Mouse (Mus musculus): ENCODE measurements around the gene Dnm2. TPM values are rescaled to one million over a fixed set of nuclear protein-coding genes. Genes with fewer than 3 reads are reported as not detected.

Gene Dnm2
- polyA plus RNA-seq, 1 experiment from 2014 or later: 63.2 TPM

- 93% methylated on average over 2 of the region's 2 CpGs for WGBS
- Histone ChIP-seq H3K9ac (ENCODE audit: low read depth, low read length) (no peak overlapping the region), H3K27ac (ENCODE audit: low read length) (no peak overlapping the region), H3K27me3 (ENCODE audit: control insufficient read depth, insufficient read depth, low read depth, low read length) (no peaks in the 10 kb centered on the region), H3K36me3 (ENCODE audit: control insufficient read depth, insufficient read depth, low read length) (peaks cover 7% of the 10 kb centered on the region), H3K4me1 (ENCODE audit: control insufficient read depth, insufficient read depth, low read length) (peaks cover 16% of the 10 kb centered on the region), H3K9me3 (replicated peaks; ENCODE audit: control insufficient read depth, low read length, poor library complexity, severe bottlenecking) (no peaks in the 10 kb centered on the region), H3K4me2 (ENCODE audit: low read length) (no peak overlapping the region), H3K4me3 (ENCODE audit: low read depth, low read length) (no peak overlapping the region)
- ATAC-seq: no peak
These were observed 126.3 kb downstream of the Dnm2 start for GRCm38 (mm10) chr9:21551049-21551448.

GRCm38 (mm10) chr9:21553607-21554273 is 129.0 kb downstream of the Dnm2 start:
- Histone ChIP-seq H3K4me1 (ENCODE audit: control insufficient read depth, insufficient read depth, low read length) (peaks cover 8% of the 10 kb centered on the region), H3K4me3 (ENCODE audit: low read depth, low read length) (no peak overlapping the region), H3K9ac (ENCODE audit: low read depth, low read length) (no peak overlapping the region), H3K27me3 (ENCODE audit: control insufficient read depth, insufficient read depth, low read depth, low read length) (no peaks in the 10 kb centered on the region), H3K9me3 (replicated peaks; ENCODE audit: control insufficient read depth, low read length, poor library complexity, severe bottlenecking) (no peaks in the 10 kb centered on the region), H3K36me3 (ENCODE audit: control insufficient read depth, insufficient read depth, low read length) (peaks cover 7% of the 10 kb centered on the region), H3K4me2 (ENCODE audit: low read length) (no peak overlapping the region), H3K27ac (ENCODE audit: low read length) (no peak overlapping the region)
- 84% methylated on average over 6 of the region's 6 CpGs for WGBS
- ATAC-seq: no peak

GRCm38 (mm10) chr9:21555198-21555742 is 130.6 kb downstream of the Dnm2 start:
- ATAC-seq: no peak
- Histone ChIP-seq H3K4me1 (ENCODE audit: control insufficient read depth, insufficient read depth, low read length) (peaks cover 2% of the 10 kb centered on the region; the same call in 1 of the 2 replicates), H3K36me3 (ENCODE audit: control insufficient read depth, insufficient read depth, low read length) (peaks cover 7% of the 10 kb centered on the region), H3K4me3 (ENCODE audit: low read depth, low read length) (no peak overlapping the region), H3K4me2 (ENCODE audit: low read length) (no peak overlapping the region), H3K9me3 (replicated peaks; ENCODE audit: control insufficient read depth, low read length, poor library complexity, severe bottlenecking) (no peaks in the 10 kb centered on the region), H3K9ac (ENCODE audit: low read depth, low read length) (no peak overlapping the region), H3K27me3 (ENCODE audit: control insufficient read depth, insufficient read depth, low read depth, low read length) (no peaks in the 10 kb centered on the region), H3K27ac (ENCODE audit: low read length) (no peak overlapping the region)
- WGBS: 81% methylated on average over 6 of the region's 6 CpGs

- H3K27me3 ChIP-seq (ENCODE audit: control insufficient read depth, insufficient read depth, low read depth, low read length): no peaks in the 10 kb centered on the region
- no peak overlapping the region for H3K9ac ChIP-seq (ENCODE audit: low read depth, low read length)
- H3K4me1 ChIP-seq (ENCODE audit: control insufficient read depth, insufficient read depth, low read length): peaks cover 2% of the 10 kb centered on the region; the same call in 1 of the 2 replicates
- no peak overlapping the region for H3K27ac ChIP-seq (ENCODE audit: low read length)
- no peak for ATAC-seq
- H3K36me3 ChIP-seq (ENCODE audit: control insufficient read depth, insufficient read depth, low read length): peaks cover 5% of the 10 kb centered on the region; the same call in 1 of the 2 replicates
- no peak overlapping the region for H3K4me2 ChIP-seq (ENCODE audit: low read length)
- no peaks in the 10 kb centered on the region for H3K9me3 ChIP-seq (replicated peaks; ENCODE audit: control insufficient read depth, low read length, poor library complexity, severe bottlenecking)
- no peak overlapping the region for H3K4me3 ChIP-seq (ENCODE audit: low read depth, low read length)
- WGBS: 88% methylated on average over 2 of the region's 2 CpGs
These were observed 132.3 kb downstream of the Dnm2 start for GRCm38 (mm10) chr9:21556996-21557395.

Small RNAs within 50 kb of the gene (microRNA-seq; reads per million reads assigned to microRNA genes)
- gene Mir199a-1: not detected

Other genes with a start within 250 kb of the Dnm2 start
- gene Keap1, start 185.5 kb upstream of the Dnm2 start, polyA plus RNA-seq (2015; fragmentation: Nextera tagmentation; extraction: Ambion mirVana): 68.0 and 69.9 TPM in 2 replicates
- gene S1pr5, start 176.5 kb upstream of the Dnm2 start, polyA plus RNA-seq (2015; fragmentation: Nextera tagmentation; extraction: Ambion mirVana): 3.7 and 4.3 TPM in 2 replicates
- 43.0 and 47.9 TPM in 2 replicates for gene Atg4d, start 159.6 kb upstream of the Dnm2 start, polyA plus RNA-seq (2015; fragmentation: Nextera tagmentation; extraction: Ambion mirVana)
- 17.0 and 18.3 TPM in 2 replicates for gene Kri1, start 136.9 kb upstream of the Dnm2 start, polyA plus RNA-seq (2015; fragmentation: Nextera tagmentation; extraction: Ambion mirVana)
- 98.9 and 117 TPM in 2 replicates for gene Cdkn2d, start 133.5 kb upstream of the Dnm2 start, polyA plus RNA-seq (2015; fragmentation: Nextera tagmentation; extraction: Ambion mirVana)
- 1.6 and 2.1 TPM in 2 replicates for gene Ap1m2, start 112.6 kb upstream of the Dnm2 start, polyA plus RNA-seq (2015; fragmentation: Nextera tagmentation; extraction: Ambion mirVana)
- 65.5 and 69.1 TPM in 2 replicates for gene Slc44a2, start 104.2 kb upstream of the Dnm2 start, polyA plus RNA-seq (2015; fragmentation: Nextera tagmentation; extraction: Ambion mirVana)
- 228 and 245 TPM in 2 replicates for gene Ilf3, start 57.0 kb upstream of the Dnm2 start, polyA plus RNA-seq (2015; fragmentation: Nextera tagmentation; extraction: Ambion mirVana)
- 51.9 and 54.0 TPM in 2 replicates for gene Qtrt1, start 13.1 kb upstream of the Dnm2 start, polyA plus RNA-seq (2015; fragmentation: Nextera tagmentation; extraction: Ambion mirVana)
- 54.5 and 55.2 TPM in 2 replicates for gene Tmed1, start 85.3 kb downstream of the Dnm2 start, polyA plus RNA-seq (2015; fragmentation: Nextera tagmentation; extraction: Ambion mirVana)
- gene AB124611, start 101.3 kb downstream of the Dnm2 start, polyA plus RNA-seq (2015; fragmentation: Nextera tagmentation; extraction: Ambion mirVana): 1.8 TPM in 2 replicates
- 22.5 and 27.4 TPM in 2 replicates for gene Carm1, start 122.0 kb downstream of the Dnm2 start, polyA plus RNA-seq (2015; fragmentation: Nextera tagmentation; extraction: Ambion mirVana)
- 58.6 and 59.0 TPM in 2 replicates for gene Timm29, start 167.8 kb downstream of the Dnm2 start, polyA plus RNA-seq (2015; fragmentation: Nextera tagmentation; extraction: Ambion mirVana)
- 24.9 and 26.9 TPM in 2 replicates for gene Yipf2, start 167.9 kb downstream of the Dnm2 start, polyA plus RNA-seq (2015; fragmentation: Nextera tagmentation; extraction: Ambion mirVana)
- gene Smarca4, start 191.3 kb downstream of the Dnm2 start, polyA plus RNA-seq (2015; fragmentation: Nextera tagmentation; extraction: Ambion mirVana): 129 and 137 TPM in 2 replicates

All from midbrain, embryonic 16.5 days (tissue).